ENCODE assay signal across 25 mouse cellular contexts in the genomic region with DNA sequence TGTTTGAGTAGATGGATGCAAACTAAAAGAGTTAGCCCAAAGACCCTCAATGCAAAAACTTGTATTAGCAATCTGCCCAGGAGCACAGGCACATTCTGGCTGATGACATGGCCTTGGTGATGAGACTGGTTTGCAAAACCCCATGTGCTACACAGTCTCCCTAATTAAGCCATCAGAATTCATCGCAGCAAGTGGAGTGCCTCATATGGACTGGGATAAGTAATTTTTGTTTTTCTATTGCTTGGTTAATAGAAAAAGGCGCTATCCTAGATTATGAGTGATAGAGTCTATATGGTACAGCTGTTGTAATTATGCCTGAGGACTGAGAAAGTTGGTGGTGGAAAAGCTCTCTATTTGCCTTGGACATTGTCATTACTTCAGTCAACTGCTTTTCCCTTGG.
"Had no signal": no experiment of that assay in that cellular context is flagged by ENCODE, and none has a peak within 500 bp of the region (broad histone marks: within the 10 kb centered on the region; RNA-seq: fewer than 3 reads in every experiment).

No protein-coding gene starts in this region.

- H3K36me3 ChIP-seq: heart, embryonic 13.5 days; heart, embryonic 15.5 days; hindbrain, embryonic 15.5 days; kidney, embryonic 15.5 days; limb, embryonic 13.5 days; limb, embryonic 15.5 days; liver, embryonic 12.5 days had no signal

- DNase-seq: forebrain, postnatal 0 days; gastrocnemius, postnatal 14 days; gastrocnemius, postnatal 36 days; heart, adult 11 months; heart, adult 2 months; heart, postnatal 14 days; heart, postnatal 36 days; kidney, adult 11 months; kidney, adult 2 months; kidney, adult 9 months; kidney, postnatal 14 days; kidney, postnatal 36 days; layer of hippocampus, adult 9-11 months; layer of hippocampus, postnatal 36 days; left cerebral cortex, postnatal 4 days had no signal

- H3K9me3 ChIP-seq: heart, embryonic 13.5 days; heart, embryonic 15.5 days; hindbrain, embryonic 15.5 days; kidney, embryonic 15.5 days; limb, embryonic 13.5 days; limb, embryonic 15.5 days; liver, embryonic 12.5 days had no signal

- H3K27ac ChIP-seq: heart, adult 2 months; heart, embryonic 13.5 days; heart, embryonic 15.5 days; hindbrain, embryonic 15.5 days; kidney, embryonic 15.5 days; kidney, postnatal 0 days; limb, embryonic 13.5 days; limb, embryonic 15.5 days; liver, embryonic 12.5 days had no signal

- H3K4me3 ChIP-seq: heart, adult 2 months; heart, embryonic 13.5 days; heart, embryonic 15.5 days; hindbrain, embryonic 15.5 days; kidney, embryonic 15.5 days; limb, embryonic 13.5 days; limb, embryonic 15.5 days; liver, embryonic 12.5 days had no signal

- H3K4me1 ChIP-seq: heart, embryonic 13.5 days; heart, embryonic 15.5 days; hindbrain, embryonic 15.5 days; kidney, embryonic 15.5 days; limb, embryonic 13.5 days; limb, embryonic 15.5 days; liver, embryonic 12.5 days had no signal

- ATAC-seq: forebrain, postnatal 0 days; intestine, embryonic 16.5 days; liver, embryonic 12.5 days had no signal

- H3K4me2 ChIP-seq: heart, embryonic 11.5 days; heart, embryonic 13.5 days; heart, embryonic 15.5 days; hindbrain, embryonic 15.5 days; kidney, embryonic 15.5 days; limb, embryonic 13.5 days; limb, embryonic 15.5 days; liver, embryonic 12.5 days had no signal

- H3K9ac ChIP-seq: forebrain, postnatal 0 days; heart, embryonic 13.5 days; heart, embryonic 15.5 days; hindbrain, embryonic 15.5 days; kidney, embryonic 15.5 days; limb, embryonic 13.5 days; limb, embryonic 15.5 days; liver, embryonic 12.5 days had no signal

- H3K27me3 ChIP-seq: heart, embryonic 13.5 days; heart, embryonic 15.5 days; hindbrain, embryonic 15.5 days; kidney, embryonic 15.5 days; limb, embryonic 13.5 days; limb, embryonic 15.5 days; liver, embryonic 12.5 days had no signal
